Mouse (Mus musculus): ENCODE results near the gene Gm3486. TPM values are rescaled to one million over a fixed set of nuclear protein-coding genes. Genes with fewer than 3 reads are reported as not detected.
"Not testable (repeated sequence)": the region's sequence is repeated elsewhere in the genome, so short reads cannot be mapped to it uniquely, and the experiment has no call there.

Gene Gm3486
- polyA plus RNA-seq (2015; fragmentation: Nextera tagmentation; extraction: Ambion mirVana): not detected in 2 replicates

GRCm38 (mm10) chr14:41489385-41489784, at the start of gene Gm3486:
TSS of gene Gm3486 (minus strand) at chr14:41489485.
- H3K9me3 ChIP-seq (replicated peaks); H3K4me3 ChIP-seq (replicated peaks); H3K27ac ChIP-seq (replicated peaks); ATAC-seq (ENCODE audit: insufficient number of reproducible peaks, low FRiP score, low TSS enrichment, low read depth); H3K27me3 ChIP-seq; H3K36me3 ChIP-seq; H3K9ac ChIP-seq; H3K4me2 ChIP-seq (replicated peaks); H3K4me1 ChIP-seq: not testable (repeated sequence)

- ATAC-seq (ENCODE audit: insufficient number of reproducible peaks, low FRiP score, low TSS enrichment, low read depth): not testable (repeated sequence)
- 71% methylated on average over 1 of the region's 1 CpGs for WGBS
These were observed 35.4 kb upstream of the Gm3486 start for GRCm38 (mm10) chr14:41524695-41525094.

GRCm38 (mm10) chr14:41520683-41521082, 31.4 kb upstream of the Gm3486 start:
- H3K27me3 ChIP-seq; H3K4me2 ChIP-seq (replicated peaks); ATAC-seq (ENCODE audit: insufficient number of reproducible peaks, low FRiP score, low TSS enrichment, low read depth); H3K36me3 ChIP-seq; H3K4me1 ChIP-seq; H3K9me3 ChIP-seq (replicated peaks); H3K9ac ChIP-seq; H3K27ac ChIP-seq (replicated peaks); H3K4me3 ChIP-seq (replicated peaks): not testable (repeated sequence)
- 73% methylated on average over 5 of the region's 5 CpGs for WGBS

More at GRCm38 (mm10) chr14:41524695-41525094, 35.4 kb upstream of the Gm3486 start:
- not testable (repeated sequence) for H3K4me2 ChIP-seq (replicated peaks); H3K9ac ChIP-seq; H3K4me1 ChIP-seq; H3K36me3 ChIP-seq; H3K27ac ChIP-seq (replicated peaks); H3K4me3 ChIP-seq (replicated peaks); H3K9me3 ChIP-seq (replicated peaks); H3K27me3 ChIP-seq

- H3K4me3 ChIP-seq (replicated peaks); H3K36me3 ChIP-seq; H3K4me2 ChIP-seq (replicated peaks); H3K4me1 ChIP-seq; H3K27me3 ChIP-seq; H3K9me3 ChIP-seq (replicated peaks); ATAC-seq (ENCODE audit: insufficient number of reproducible peaks, low FRiP score, low TSS enrichment, low read depth); H3K9ac ChIP-seq; H3K27ac ChIP-seq (replicated peaks): not testable (repeated sequence)
- no CpG with 5 or more reads among the region's 2 CpGs for WGBS
These were observed 35.9 kb downstream of the Gm3486 start, which contains the start of gene Gm7954 for GRCm38 (mm10) chr14:41453418-41453817. TSS of gene Gm7954 (minus strand) at chr14:41453518.

Other genes starting within 250 kb of the Gm3486 start
- gene Gm2832, start 210.7 kb downstream of the Gm3486 start, polyA plus RNA-seq (2015; fragmentation: Nextera tagmentation; extraction: Ambion mirVana): not detected in 2 replicates
- gene Gm5798, start 140.9 kb downstream of the Gm3486 start, polyA plus RNA-seq (2015; fragmentation: Nextera tagmentation; extraction: Ambion mirVana): not detected in 2 replicates
- not detected in 2 replicates for gene Gm7945, start 103.1 kb downstream of the Gm3486 start, polyA plus RNA-seq (2015; fragmentation: Nextera tagmentation; extraction: Ambion mirVana)
- not detected in 2 replicates for gene Gm6482, start 81.2 kb downstream of the Gm3486 start, polyA plus RNA-seq (2015; fragmentation: Nextera tagmentation; extraction: Ambion mirVana)
- gene Gm7954, start 36.0 kb downstream of the Gm3486 start, polyA plus RNA-seq (2015; fragmentation: Nextera tagmentation; extraction: Ambion mirVana): not detected in 2 replicates
- gene Gm7970, start 66.1 kb upstream of the Gm3486 start, polyA plus RNA-seq (2015; fragmentation: Nextera tagmentation; extraction: Ambion mirVana): not detected in 2 replicates
- gene 1700049E17Rik2, start 83.7 kb upstream of the Gm3486 start, polyA plus RNA-seq (2015; fragmentation: Nextera tagmentation; extraction: Ambion mirVana): not detected in 2 replicates
- not detected in 2 replicates for gene Gm3072, start 135.1 kb upstream of the Gm3486 start, polyA plus RNA-seq (2015; fragmentation: Nextera tagmentation; extraction: Ambion mirVana)
- not detected in 2 replicates for gene Gm3676, start 157.0 kb upstream of the Gm3486 start, polyA plus RNA-seq (2015; fragmentation: Nextera tagmentation; extraction: Ambion mirVana)
- not detected in 2 replicates for gene Gm8068, start 212.4 kb upstream of the Gm3486 start, polyA plus RNA-seq (2015; fragmentation: Nextera tagmentation; extraction: Ambion mirVana)